In genomic region chr6:83794760-83795296, GRCm38 (mm10) we compare ENCODE assay signal across 8 mouse cellular contexts. TPM values are rescaled to one million over a fixed set of nuclear protein-coding genes. Genes with fewer than 3 reads are reported as not detected.
DNase-seq lines count a peak whose midpoint lies in the region; ATAC-seq and TF ChIP-seq lines count a peak whose summit lies in the region.

Gene Nagk (plus strand): TSS chr6:83794982.

- peak; percentile 96 for ATAC-seq in hindbrain, postnatal 0 days
- ATAC-seq in megakaryocyte, adult 5-6 weeks (ENCODE audit: poor library complexity, severe bottlenecking), result peak; percentile 87

- under 1% methylated on average over 43 of the region's 43 CpGs for WGBS in hindbrain, postnatal 0 days

- H3K4me3 ChIP-seq in gastrocnemius, adult 2 months, result peak within 1 kb of the TSS; percentile 89
- peak within 1 kb of the TSS; percentile 81 for H3K4me3 ChIP-seq in hindbrain, postnatal 0 days (ENCODE audit: low read length)
- peak within 1 kb of the TSS; percentile 91 for H3K4me3 ChIP-seq in left cerebral cortex, adult 2 months

- H3K9ac ChIP-seq in hindbrain, postnatal 0 days (replicated peaks; ENCODE audit: low read length), result peak within 1 kb of the TSS; percentile 90

- TF ChIP-seq CTCF in gastrocnemius, adult 2 months (IDR thresholded peaks at IDR 0.05), result no peak
- no peak; the same call in 1 of the 2 replicates for TF ChIP-seq CTCF in hindbrain, postnatal 0 days (IDR thresholded peaks at IDR 0.05; ENCODE audit: low read depth)
- no peak for TF ChIP-seq CTCF in left cerebral cortex, adult 2 months (IDR thresholded peaks at IDR 0.05)

- peaks cover 9% of the 10 kb centered on the region; the same call in 1 of the 2 replicates for H3K4me1 ChIP-seq in hindbrain, postnatal 0 days (ENCODE audit: insufficient read depth, low read length)

- peak within 1 kb of the TSS; percentile 94 for H3K4me2 ChIP-seq in hindbrain, postnatal 0 days (ENCODE audit: low read depth, low read length)

- peak within 1 kb of the TSS; percentile 98 for H3K27ac ChIP-seq in gastrocnemius, adult 2 months
- peak within 1 kb of the TSS; percentile 95 for H3K27ac ChIP-seq in hindbrain, postnatal 0 days
- peak within 1 kb of the TSS; percentile 97 for H3K27ac ChIP-seq in left cerebral cortex, adult 2 months

- H3K27me3 ChIP-seq in hindbrain, postnatal 0 days (ENCODE audit: insufficient read depth, low read length), result no peaks in the 10 kb centered on the region

- H3K36me3 ChIP-seq in hindbrain, postnatal 0 days (ENCODE audit: insufficient read depth, low read length), result no peaks in the 10 kb centered on the region

- intact Hi-C loops in gastrocnemius, adult 2 months (cut with DNase I), result loop anchor here (2.0 kb wide), 1 partner anchor 36 kb away; the partner anchor contains the start of gene Paip2b
- intact Hi-C loops in left cerebral cortex, adult 2 months (cut with DNase I), result no loop called here

- DNase-seq in WW6 (ENCODE audit: low read depth, low spot score), result peak; percentile 87
- DNase-seq in cerebellum, postnatal 4 days (ENCODE audit: low spot score in 2 of 2), result peak; percentile 87 to 94
- DNase-seq in gastrocnemius, adult 2 months, result peak; percentile 94
- DNase-seq in hindbrain, postnatal 0 days (ENCODE audit: low spot score), result peak; percentile 97
- DNase-seq in left cerebral cortex, adult 2 months (ENCODE audit: extremely low spot score in 1 of 2, low spot score in 2 of 2), result peak; percentile 90 to 91
- peak; percentile 93 to 95 for DNase-seq in right cerebral cortex, adult 2 months (ENCODE audit: low spot score in 2 of 2)
- peak; percentile 93 for DNase-seq in urinary bladder, postnatal 14 days (ENCODE audit: low spot score)

- H3K9me3 ChIP-seq in hindbrain, postnatal 0 days (ENCODE audit: low read length), result no peaks in the 10 kb centered on the region

RNA-seq across cellular contexts. Expression of gene Nagk, which starts in this region (rescaled TPM):
- 1 to 10 TPM; 5.3 to 5.5 TPM for total RNA-seq in gastrocnemius, adult 2 months (2021)
- total RNA-seq in hindbrain, postnatal 0 days (2014; rRNA removed), result 58.1 and 70.0 TPM in 2 replicates
- polyA plus RNA-seq in hindbrain, postnatal 0 days (2015; fragmentation: Nextera tagmentation; extraction: Ambion mirVana), result 92.0 and 103 TPM in 2 replicates
- total RNA-seq in left cerebral cortex, adult 2 months (2021), result 10 to 100 TPM; 48.2 to 50.3 TPM
- total RNA-seq in megakaryocyte, adult 5-6 weeks (2015), result 31.7 and 34.7 TPM in 2 replicates
- total RNA-seq in megakaryocyte, adult 5-6 weeks (2017), result 24.5 and 28.3 TPM in 2 replicates

Comparison
In these comparisons a context has a peak if more than half of its experiments do, and no peak if none do; other contexts are left out.
1. Peak in every context shown above with its lines: DNase-seq, ATAC-seq, H3K4me3 ChIP-seq and H3K27ac ChIP-seq.